Mouse (Mus musculus) hindbrain, embryonic 10.5 days (tissue): ENCODE results near the gene Swap70. TPM values are rescaled to one million over a fixed set of nuclear protein-coding genes. Genes with fewer than 3 reads are reported as not detected.
A peak's percentile ranks its signal among the peaks of the same experiment; 100 is the strongest.

Source experiments
- DNase-seq: peaks from one replicate; pipeline ENCODE4 v3.0.0-alpha.2; 2017; ENCODE audit warnings: low spot score
- H3K27ac ChIP-seq: fragments of 300-500 bp; sonication (generic); 2 replicates; pipeline ENCODE4 v1.5.1; 2016; ENCODE audit warnings: mild to moderate bottlenecking, moderate library complexity
- H3K27me3 ChIP-seq: fragments of 300-500 bp; sonication (generic); 2 replicates; pipeline ENCODE4 v1.6.1; 2016; ENCODE audit warnings: mild to moderate bottlenecking; ENCODE audit not compliant: poor library complexity, insufficient read depth, severe bottlenecking
- H3K36me3 ChIP-seq: fragments of 300-500 bp; sonication (generic); 2 replicates; pipeline ENCODE4 v1.6.1; 2016; ENCODE audit warnings: mild to moderate bottlenecking, moderate library complexity
- H3K4me1 ChIP-seq: fragments of 300-500 bp; sonication (generic); replicated peaks from 2 replicates; pipeline ENCODE4 v1.6.1; 2016; ENCODE audit warnings: mild to moderate bottlenecking
- H3K4me3 ChIP-seq: fragments of 300-500 bp; sonication (generic); 2 replicates; pipeline ENCODE4 v1.5.1; 2016; ENCODE audit warnings: mild to moderate bottlenecking, moderate library complexity
- H3K9me3 ChIP-seq: fragments of 300-500 bp; sonication (generic); 2 replicates; pipeline ENCODE4 v1.6.1; 2016; ENCODE audit warnings: mild to moderate bottlenecking, moderate library complexity
- WGBS: fragments of 180-500 bp; shearing (Covaris S2); methylation state at CpG from one replicate; pipeline ENCODE4 v1.1.7; 2016; 5-methylcytosine and 5-hydroxymethylcytosine counted together
- polyA plus RNA-seq: library from polyadenylated mRNA; unstranded; fragments of >200 nt; fragmentation: Nextera tagmentation; extraction: Ambion mirVana; gene quantifications from 2 replicates; pipeline ENCODE4 v1.2.1, GENCODE M21; 2016

Gene Swap70
- polyA plus RNA-seq, 1 experiment from 2014 or later: 18.1 TPM

DNA sequence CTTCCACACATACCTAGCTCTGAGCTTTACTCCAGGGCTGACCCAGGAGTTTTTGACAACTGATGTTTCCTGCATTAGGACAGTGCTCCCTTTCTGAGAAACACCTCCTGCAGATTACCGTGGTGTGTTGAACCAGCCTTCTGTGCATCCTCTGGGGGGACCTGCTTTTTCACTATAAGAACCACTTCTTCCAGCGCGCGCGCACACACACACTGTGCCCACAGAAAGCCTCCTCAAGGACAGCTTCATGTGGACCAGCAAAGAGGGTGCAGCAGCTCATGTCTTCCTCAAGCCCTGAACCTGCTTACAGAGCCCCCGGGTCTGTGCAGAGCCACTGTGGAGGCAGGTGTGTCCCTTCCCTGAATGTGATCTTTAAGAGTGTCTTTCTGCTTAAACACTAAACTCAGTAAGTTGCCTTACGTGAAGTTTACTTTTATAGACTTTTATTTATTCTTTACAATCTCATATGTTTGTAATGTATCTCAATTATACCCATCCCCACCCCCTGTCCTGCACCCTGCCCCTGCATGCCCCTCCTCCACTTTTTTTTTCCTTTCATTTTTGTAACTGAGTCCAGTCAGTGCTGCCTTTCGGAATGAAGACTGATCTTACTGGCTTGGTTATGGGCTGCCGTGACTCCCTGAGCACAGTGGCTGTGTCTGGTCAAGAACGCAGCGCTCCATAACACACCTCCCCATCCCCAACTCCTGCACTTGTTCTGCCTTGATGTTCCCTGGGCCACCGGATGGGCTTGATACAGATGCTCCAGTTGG is 63.8 kb downstream of the Swap70 start:
- H3K4me3 ChIP-seq: no peak overlapping the region

DNA sequence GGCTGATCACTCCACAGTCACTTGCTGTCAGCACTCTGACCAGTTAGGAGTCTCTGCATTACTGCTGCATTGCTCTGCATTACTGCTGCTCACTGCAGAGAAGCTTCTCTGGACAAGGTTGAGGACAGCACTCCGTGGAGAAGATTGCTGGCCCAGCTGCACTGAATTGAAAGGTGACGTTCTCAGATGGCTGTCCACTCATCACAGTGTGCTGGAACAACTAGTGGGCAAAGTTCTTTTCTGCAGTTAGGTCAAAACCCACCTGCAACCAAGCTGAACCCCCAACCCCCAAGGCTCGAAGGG is 64.3 kb downstream of the Swap70 start:
- DNase-seq: no peak
- WGBS: 78% methylated on average over 3 of the region's 3 CpGs
- no peak overlapping the region for H3K27ac ChIP-seq
- H3K4me1 ChIP-seq: peaks cover 15% of the 10 kb centered on the region
- no peaks in the 10 kb centered on the region for H3K27me3 ChIP-seq
- H3K36me3 ChIP-seq: peaks cover 20% of the 10 kb centered on the region
- H3K4me3 ChIP-seq: no peak overlapping the region
- no peaks in the 10 kb centered on the region for H3K9me3 ChIP-seq

More for the DNA sequence above, 63.8 kb downstream of the Swap70 start:
- Histone ChIP-seq H3K4me1 (peaks cover 15% of the 10 kb centered on the region), H3K27ac (no peak overlapping the region), H3K9me3 (no peaks in the 10 kb centered on the region), H3K36me3 (peaks cover 23% of the 10 kb centered on the region), H3K27me3 (no peaks in the 10 kb centered on the region)
- WGBS: 91% methylated on average over 12 of the region's 12 CpGs
- no peak for DNase-seq

DNA sequence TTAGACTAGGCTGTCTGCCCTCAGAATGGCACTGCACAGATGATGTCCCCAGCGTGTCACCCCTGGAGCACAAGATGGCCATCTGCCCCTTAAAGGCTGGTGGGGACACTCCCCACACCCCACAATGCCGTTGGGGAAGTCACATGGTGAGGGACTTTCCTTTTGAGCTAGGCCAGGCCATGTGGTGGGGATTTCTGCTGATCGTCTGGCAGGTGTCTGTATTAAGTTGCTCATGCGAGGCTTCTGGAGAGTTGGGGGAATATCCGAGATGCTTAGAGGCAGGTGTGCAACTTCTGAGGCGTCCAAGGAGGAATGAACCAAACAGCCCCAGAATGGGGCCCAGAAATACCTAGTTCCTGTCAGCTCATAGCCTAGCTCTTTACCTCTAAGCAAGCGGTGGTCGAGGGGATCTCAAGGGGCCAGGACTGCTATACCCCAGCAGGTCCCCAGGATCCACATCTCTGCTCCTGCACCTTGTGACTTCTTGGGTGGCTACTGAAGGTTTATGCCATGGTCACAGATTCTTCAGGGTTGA is 64.8 kb downstream of the Swap70 start:
- Histone ChIP-seq H3K36me3 (peaks cover 15% of the 10 kb centered on the region), H3K9me3 (no peaks in the 10 kb centered on the region), H3K27me3 (no peaks in the 10 kb centered on the region), H3K4me1 (peaks cover 15% of the 10 kb centered on the region), H3K27ac (no peak overlapping the region), H3K4me3 (no peak overlapping the region)
- no peak for DNase-seq
- 82% methylated on average over 8 of the region's 8 CpGs for WGBS

DNA sequence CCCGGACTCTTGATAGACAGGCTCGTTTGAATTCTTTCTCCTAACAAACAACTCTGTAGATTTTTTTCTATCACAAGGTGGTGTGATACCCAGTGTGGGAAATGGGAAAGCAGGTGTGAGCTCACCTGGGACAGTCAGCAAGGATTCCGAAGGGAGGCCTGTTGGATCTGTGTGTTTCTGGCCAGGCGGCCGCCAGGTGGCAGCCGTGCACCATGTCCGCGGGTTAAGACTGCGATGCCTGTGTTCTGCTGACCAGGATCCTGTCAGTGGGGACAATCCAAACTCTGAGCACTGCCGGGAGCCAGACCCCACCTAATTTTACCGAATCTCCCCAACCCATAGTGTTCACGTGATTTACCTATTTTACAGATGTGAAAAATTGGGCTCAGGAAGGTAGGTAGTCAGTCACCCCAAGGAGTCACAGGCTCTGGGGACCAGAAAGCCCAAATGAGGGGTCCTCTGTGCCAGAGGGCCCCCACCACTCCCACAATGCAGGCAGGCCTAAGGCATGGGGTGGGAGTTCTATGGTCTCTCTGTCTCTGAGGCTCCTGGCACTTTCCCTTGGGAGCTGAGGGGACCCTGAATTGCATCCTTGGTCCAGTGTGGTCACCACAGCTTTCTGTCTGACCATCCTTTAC is 65.4 kb downstream of the Swap70 start:
- peaks cover 15% of the 10 kb centered on the region for H3K4me1 ChIP-seq
- no peak overlapping the region for H3K4me3 ChIP-seq
- peaks cover 8% of the 10 kb centered on the region for H3K36me3 ChIP-seq
- no peaks in the 10 kb centered on the region for H3K9me3 ChIP-seq
- peak; percentile 85 for DNase-seq
- WGBS: 8% methylated on average over 12 of the region's 12 CpGs
- H3K27me3 ChIP-seq: no peaks in the 10 kb centered on the region
- peak overlapping the region; percentile 5; the same call in 1 of the 2 replicates for H3K27ac ChIP-seq

DNA sequence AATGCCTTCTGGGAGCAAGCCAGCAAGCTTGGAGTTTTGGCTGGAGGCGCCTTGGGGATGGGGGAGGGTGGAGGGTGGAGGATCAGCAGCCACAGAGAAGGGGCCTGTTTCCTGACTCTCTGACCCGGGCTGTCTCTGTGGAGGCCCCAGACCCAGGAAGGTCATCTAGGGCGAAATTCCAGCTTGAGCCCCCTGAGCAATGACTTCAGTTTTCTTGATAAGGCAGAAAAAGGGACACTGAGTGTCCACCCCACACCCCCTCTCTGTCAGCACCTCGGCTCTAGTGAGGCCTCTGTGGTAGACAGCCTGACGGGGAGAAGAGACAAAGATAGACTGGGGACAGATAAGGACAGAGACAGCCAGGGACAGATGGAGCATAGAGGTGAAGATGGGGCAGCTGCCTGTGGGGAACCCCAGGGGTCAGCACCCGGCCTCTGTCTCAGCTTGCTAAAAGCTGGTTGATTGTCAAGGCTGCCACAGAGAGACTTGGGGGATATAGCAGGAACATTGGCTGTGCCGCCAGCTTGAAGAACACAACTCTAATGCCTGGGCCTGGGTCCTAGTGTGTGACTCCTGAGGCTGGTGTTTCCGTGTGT is 66.1 kb downstream of the Swap70 start:
- H3K27me3 ChIP-seq: no peaks in the 10 kb centered on the region
- no peaks in the 10 kb centered on the region for H3K9me3 ChIP-seq
- H3K27ac ChIP-seq: peak overlapping the region; percentile 5; the same call in 1 of the 2 replicates
- no peak overlapping the region for H3K4me3 ChIP-seq
- WGBS: 54% methylated on average over 8 of the region's 8 CpGs
- peak; percentile 18 for DNase-seq
- peaks cover 15% of the 10 kb centered on the region for H3K4me1 ChIP-seq
- H3K36me3 ChIP-seq: 0 out of 2 replicates have a peak, but pooled peaks cover 5% of the 10 kb centered on the region

DNA sequence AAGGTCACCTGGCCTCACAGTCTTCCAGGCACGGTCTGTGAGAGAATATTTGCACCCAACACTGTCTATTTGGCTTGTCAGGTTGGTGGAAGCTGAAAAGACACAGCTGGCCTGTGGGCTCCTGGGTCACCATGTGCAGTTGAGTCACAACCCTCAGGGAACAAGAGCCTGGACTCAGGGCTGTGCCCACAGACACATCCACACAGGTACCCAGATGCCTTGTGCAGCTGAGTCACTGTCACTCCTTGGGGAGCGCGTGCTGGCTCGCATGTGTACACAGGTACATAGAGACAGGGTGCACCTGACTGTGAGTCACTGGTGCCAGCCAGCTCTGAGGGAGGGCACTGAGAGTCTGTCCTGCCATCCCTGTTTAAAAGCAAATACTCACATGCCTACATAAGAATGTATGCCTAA is 66.7 kb downstream of the Swap70 start:
- no peaks in the 10 kb centered on the region for H3K27me3 ChIP-seq
- H3K4me3 ChIP-seq: no peak overlapping the region
- H3K36me3 ChIP-seq: 0 out of 2 replicates have a peak, but pooled peaks cover 5% of the 10 kb centered on the region
- H3K9me3 ChIP-seq: peaks cover 5% of the 10 kb centered on the region; the same call in 1 of the 2 replicates
- no peak overlapping the region for H3K27ac ChIP-seq
- DNase-seq: no peak
- WGBS: 89% methylated on average over 4 of the region's 4 CpGs
- peaks cover 15% of the 10 kb centered on the region for H3K4me1 ChIP-seq

DNA sequence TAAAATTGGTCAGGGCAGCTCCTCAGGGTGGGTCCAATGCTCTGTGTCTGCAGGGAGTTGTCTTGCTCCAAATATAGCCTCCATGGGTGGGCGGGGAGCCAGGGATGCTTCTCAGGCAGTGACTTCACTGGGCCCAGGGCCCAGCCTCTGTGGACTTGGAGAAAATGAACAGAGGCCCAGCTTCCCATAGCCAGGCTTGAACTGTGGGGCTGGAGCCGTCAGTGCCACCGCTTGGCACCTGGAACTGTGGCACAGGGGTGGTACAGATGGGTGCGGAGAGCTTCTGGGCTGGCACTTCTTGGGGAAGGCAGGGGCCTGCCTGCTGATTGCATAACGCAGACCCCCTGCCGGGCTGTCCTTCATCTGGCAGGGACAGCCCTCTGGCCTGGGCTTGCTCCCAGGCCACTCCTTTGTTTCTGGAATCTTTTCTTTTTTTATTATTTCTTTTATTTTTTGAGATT is 67.2 kb downstream of the Swap70 start:
- Histone ChIP-seq H3K27me3 (no peaks in the 10 kb centered on the region), H3K9me3 (peaks cover 5% of the 10 kb centered on the region; the same call in 1 of the 2 replicates), H3K36me3 (0 out of 2 replicates have a peak, but pooled peaks cover 5% of the 10 kb centered on the region), H3K4me3 (no peak overlapping the region), H3K27ac (no peak overlapping the region), H3K4me1 (peaks cover 15% of the 10 kb centered on the region)
- 67% methylated on average over 6 of the region's 6 CpGs for WGBS
- no peak for DNase-seq

DNA sequence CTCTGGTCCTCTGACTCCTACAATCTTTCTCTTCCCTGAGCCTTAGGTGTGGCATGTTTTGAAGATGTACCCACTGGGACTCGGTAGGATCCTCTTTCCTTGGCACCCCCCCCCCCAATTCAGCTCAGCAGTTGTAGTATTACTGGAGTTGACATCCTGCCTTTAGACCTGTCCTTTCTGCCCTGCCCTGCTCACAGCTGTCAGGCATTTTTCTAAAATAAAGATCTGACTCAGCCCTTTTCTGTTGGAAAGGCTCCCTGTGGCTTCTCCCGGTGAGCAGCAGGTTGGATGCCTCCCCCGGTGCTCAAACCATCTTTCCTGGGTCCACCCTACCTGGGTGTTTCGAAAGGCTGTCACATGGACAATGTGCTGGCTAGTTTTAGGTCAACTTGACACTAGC is 68.1 kb downstream of the Swap70 start:
- H3K27ac ChIP-seq: no peak overlapping the region
- no peaks in the 10 kb centered on the region for H3K27me3 ChIP-seq
- peaks cover 15% of the 10 kb centered on the region for H3K4me1 ChIP-seq
- H3K4me3 ChIP-seq: no peak overlapping the region
- DNase-seq: no peak
- H3K36me3 ChIP-seq: 0 out of 2 replicates have a peak, but pooled peaks cover 5% of the 10 kb centered on the region
- WGBS: 73% methylated on average over 4 of the region's 4 CpGs
- peaks cover 5% of the 10 kb centered on the region; the same call in 1 of the 2 replicates for H3K9me3 ChIP-seq

DNA sequence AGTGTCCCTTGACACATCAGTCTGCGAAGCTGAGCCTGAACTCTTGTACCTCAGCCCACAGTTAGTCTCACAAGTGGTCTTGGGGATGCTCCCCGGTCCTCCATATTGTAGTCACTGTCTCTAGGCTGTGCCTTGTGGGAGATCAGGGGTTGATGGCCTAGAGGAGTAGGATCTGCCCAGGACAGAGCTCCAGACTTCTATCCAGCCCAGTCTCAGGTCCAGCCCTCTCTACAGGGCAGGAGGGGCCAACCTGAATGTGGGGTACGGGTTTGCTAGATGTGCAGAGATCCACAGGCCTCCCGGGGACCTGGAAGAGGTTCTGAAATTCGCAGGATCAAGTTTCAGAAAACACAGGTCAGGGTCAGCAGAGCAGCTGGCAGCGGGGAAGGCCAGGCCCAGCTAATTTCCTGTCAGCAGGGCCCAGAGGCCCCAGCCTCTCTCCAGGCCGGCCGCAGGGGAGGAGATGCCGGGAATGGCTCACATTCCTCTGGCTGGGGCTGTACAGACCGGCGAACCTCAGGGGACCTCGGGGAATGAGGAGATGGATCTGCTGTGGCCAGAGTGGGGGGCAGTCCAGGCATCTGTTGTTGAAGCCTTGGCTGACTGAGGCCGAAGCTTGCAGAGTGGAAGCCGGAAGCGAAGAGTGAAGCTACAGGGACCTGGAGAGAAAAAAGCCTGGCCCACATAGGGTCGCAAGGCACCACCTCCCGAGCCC is 75.5 kb downstream of the Swap70 start:
- peaks cover 5% of the 10 kb centered on the region; the same call in 1 of the 2 replicates for H3K9me3 ChIP-seq
- no peaks in the 10 kb centered on the region for H3K36me3 ChIP-seq
- H3K27me3 ChIP-seq: no peaks in the 10 kb centered on the region
- 25% methylated on average over 17 of the region's 17 CpGs for WGBS
- H3K27ac ChIP-seq: peak overlapping the region; percentile 82
- peaks cover 31% of the 10 kb centered on the region for H3K4me1 ChIP-seq
- DNase-seq: peak; percentile 79
- H3K4me3 ChIP-seq: no peak overlapping the region; the same call in 1 of the 2 replicates

DNA sequence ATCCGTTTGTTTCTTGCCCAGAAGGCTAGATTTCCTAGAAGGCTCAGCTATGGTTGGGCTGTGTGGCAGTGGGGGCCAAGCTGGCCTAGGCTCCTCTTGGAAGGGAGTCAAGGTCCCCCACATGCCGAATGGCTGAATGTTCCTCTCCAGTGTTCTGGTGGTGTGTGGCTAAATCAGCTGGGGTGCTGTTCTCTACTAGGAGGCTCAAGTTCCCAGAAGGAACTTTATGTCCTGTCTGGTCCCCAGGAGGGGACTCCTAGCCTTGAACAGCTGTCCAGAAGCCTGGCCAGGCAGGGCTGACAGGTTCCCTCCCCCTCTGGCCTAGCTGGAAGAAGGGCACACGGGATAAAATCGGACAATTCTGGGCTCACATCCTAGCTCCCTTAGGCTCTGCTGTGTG is 76.1 kb downstream of the Swap70 start:
- 48% methylated on average over 4 of the region's 4 CpGs for whole genome bisulfite sequencing
- peak overlapping the region; percentile 82 for H3K27ac ChIP-seq
- H3K4me3 ChIP-seq: no peak overlapping the region
- DNase-seq: no peak
- no peaks in the 10 kb centered on the region for H3K27me3 ChIP-seq
- H3K4me1 ChIP-seq: peaks cover 31% of the 10 kb centered on the region
- H3K9me3 ChIP-seq: peaks cover 5% of the 10 kb centered on the region; the same call in 1 of the 2 replicates
- H3K36me3 ChIP-seq: no peaks in the 10 kb centered on the region

DNA sequence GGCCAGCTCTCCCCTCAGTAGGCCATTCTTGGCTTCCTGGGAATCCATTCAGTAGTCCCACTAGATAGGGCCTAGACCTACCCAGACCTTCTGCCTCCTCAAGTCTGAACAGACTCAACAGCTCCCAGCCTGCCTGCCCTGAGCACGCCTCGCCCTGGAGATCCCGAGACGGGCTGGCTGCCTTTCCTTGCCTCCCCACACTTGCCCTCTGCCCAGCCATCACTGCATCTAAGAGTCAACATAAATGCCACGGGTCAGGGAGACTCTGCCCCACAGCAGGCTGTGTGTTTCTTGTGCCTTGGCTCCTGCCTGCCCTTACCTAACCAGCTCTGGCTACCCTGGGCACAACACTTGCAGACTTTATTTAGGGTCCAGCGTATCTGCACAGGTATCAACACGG is 76.6 kb downstream of the Swap70 start:
- H3K4me1 ChIP-seq: peaks cover 31% of the 10 kb centered on the region
- H3K36me3 ChIP-seq: no peaks in the 10 kb centered on the region
- H3K4me3 ChIP-seq: no peak overlapping the region
- 77% methylated on average over 7 of the region's 7 CpGs for WGBS
- peak overlapping the region; percentile 82 for H3K27ac ChIP-seq
- no peaks in the 10 kb centered on the region for H3K27me3 ChIP-seq
- H3K9me3 ChIP-seq: peaks cover under 1% of the 10 kb centered on the region; the same call in 1 of the 2 replicates
- DNase-seq: no peak

DNA sequence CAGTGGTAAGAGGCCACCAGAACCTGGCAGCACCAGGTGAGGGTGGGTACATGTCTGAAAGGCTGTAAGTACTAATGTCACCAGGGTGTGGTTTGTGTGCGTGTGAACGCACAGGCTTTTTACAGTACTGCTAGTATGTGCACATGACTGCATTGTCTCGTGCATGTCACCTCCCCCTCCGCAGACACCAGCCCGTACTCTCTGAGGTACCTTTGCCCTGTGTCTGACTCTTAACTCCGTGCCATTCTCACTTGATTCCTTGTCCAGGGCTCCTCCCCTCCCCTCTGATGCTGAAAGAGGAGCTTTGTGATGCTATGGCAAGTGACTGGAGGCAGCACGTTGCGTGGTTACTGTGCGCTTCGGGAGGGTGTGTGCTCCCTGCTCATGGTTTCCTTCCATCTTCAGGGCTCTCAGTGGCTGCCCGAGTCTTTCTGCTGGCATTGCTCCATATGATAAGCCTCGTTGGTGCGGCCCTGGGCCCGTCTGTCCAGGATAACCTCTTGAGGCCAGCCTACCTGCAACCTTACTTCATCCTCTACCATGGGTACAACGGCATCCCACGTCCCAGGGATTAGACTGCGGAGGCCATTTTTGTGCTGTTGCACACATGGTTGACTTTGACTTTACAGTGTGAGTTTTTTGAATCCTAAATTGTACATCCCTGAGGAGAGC is 77.4 kb downstream of the Swap70 start:
- no peak overlapping the region for H3K4me3 ChIP-seq
- peaks cover 31% of the 10 kb centered on the region for H3K4me1 ChIP-seq
- no peaks in the 10 kb centered on the region for H3K36me3 ChIP-seq
- 0 out of 2 replicates have a peak overlapping the region, but pooled peaks have one; percentile 82 for H3K27ac ChIP-seq
- WGBS: 88% methylated on average over 17 of the region's 17 CpGs
- H3K27me3 ChIP-seq: no peaks in the 10 kb centered on the region
- H3K9me3 ChIP-seq: no peaks in the 10 kb centered on the region
- DNase-seq: no peak
